Mouse (Mus musculus): Measurements from ENCODE around the gene Fsd1l. TPM values are rescaled to one million over a fixed set of nuclear protein-coding genes. Genes with fewer than 3 reads are reported as not detected.

The Fsd1l gene
- polyA plus RNA-seq (2016; fragmentation: Nextera tagmentation; extraction: Ambion mirVana) = 23.2 and 26.0 TPM in 2 replicates

DNA sequence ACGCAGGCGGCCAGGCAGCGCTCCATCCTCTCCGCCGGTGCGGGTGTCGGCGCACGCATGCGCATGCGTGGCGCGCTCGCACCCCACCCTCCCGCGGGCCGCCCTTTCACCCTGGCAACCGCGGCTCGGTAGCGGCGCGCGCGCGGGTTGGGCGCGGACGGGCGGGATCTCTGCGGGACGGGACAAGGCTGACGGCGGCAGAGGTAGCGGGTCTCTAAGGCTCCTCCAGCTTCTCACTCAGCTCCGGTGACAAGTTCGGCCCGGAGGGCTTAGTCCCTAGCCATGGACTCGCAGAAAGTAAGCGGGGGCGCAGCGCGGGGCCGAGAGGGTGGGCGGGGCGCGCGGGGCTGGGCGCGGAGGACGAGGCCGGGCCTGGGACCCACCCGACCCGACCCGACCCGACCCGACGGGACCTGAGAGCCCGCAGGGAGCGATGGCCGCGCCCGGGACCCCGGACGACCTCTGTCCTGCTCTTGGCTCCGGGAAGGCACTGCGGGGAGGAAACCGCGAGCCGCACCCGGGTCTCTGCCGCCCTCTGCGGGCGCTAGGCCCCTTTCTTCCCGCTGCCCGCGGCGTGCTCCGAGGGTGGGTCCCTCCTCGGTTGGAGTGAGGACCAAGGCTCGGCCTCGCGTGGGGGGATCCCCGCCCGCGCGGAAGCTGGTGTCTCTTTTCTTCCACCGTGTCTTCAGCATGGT is at the start of gene Fsd1l:
Gene Fsd1l (plus strand): TSS at position 156 of the 695 bp plus-strand sequence.
- Histone ChIP-seq H3K27me3 (ENCODE audit: insufficient read depth, poor library complexity, severe bottlenecking) (no peaks in the 10 kb centered on the region), H3K27ac (peak within 1 kb of the TSS; percentile 96), H3K4me3 (peak within 1 kb of the TSS; percentile 91), H3K36me3 (0 out of 2 replicates have a peak, but pooled peaks cover 4% of the 10 kb centered on the region), H3K9me3 (no peaks in the 10 kb centered on the region), H3K4me1 (replicated peaks) (peaks cover 40% of the 10 kb centered on the region)
- peak; percentile 83 for DNase-seq (ENCODE audit: low spot score)
- WGBS = under 1% methylated on average over 88 of the region's 88 CpGs

DNA sequence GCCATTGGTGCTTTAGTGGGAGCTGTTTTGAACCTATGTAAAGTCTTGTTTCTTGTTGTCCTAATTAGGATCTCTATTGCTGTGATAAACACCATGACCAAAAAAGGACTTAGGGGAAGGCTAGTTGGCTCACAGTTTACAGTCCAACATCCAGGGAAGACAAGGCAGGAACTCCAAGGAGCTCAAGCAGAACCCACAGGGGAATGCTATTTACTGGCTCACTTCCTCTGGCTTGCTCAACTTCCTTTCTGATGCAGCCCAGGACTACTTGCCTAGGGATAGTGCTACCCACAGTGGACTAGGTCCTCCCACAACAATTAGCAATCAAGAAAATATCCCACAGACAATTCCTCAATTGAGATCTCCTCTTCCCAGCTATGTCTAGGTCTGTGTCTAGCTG is 43.6 kb upstream of the Fsd1l start:
- DNase-seq (ENCODE audit: low spot score) = no peak
- Histone ChIP-seq H3K9me3 (no peaks in the 10 kb centered on the region), H3K27me3 (ENCODE audit: insufficient read depth, poor library complexity, severe bottlenecking) (no peaks in the 10 kb centered on the region), H3K36me3 (no peaks in the 10 kb centered on the region), H3K4me1 (replicated peaks) (no peaks in the 10 kb centered on the region), H3K4me3 (no peak overlapping the region), H3K27ac (no peak overlapping the region)

DNA sequence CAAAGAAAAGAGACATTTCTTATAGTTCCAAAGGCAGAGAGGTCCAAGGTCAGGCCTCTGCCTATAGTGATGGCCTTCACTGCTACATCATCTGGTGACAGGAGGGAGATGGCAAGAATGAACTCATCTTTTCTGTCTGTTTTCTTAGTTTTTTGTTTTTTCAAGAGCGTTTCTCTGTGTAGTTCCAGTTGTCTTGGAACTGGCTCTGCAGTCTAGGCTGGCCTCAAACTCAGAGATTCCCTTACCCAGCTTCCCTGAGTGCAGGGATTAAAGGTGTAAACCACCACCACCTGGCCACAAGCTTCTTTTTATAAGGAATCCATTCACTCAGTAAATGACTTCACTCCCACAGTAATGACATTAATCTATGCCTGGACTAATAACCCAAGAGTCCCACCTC is 42.3 kb upstream of the Fsd1l start:
- Histone ChIP-seq H3K9me3 (no peaks in the 10 kb centered on the region), H3K36me3 (no peaks in the 10 kb centered on the region), H3K27ac (no peak overlapping the region), H3K4me1 (replicated peaks) (no peaks in the 10 kb centered on the region), H3K27me3 (ENCODE audit: insufficient read depth, poor library complexity, severe bottlenecking) (no peaks in the 10 kb centered on the region), H3K4me3 (no peak overlapping the region)
- 77% methylated on average over 1 of the region's 1 CpGs for WGBS
- DNase-seq (ENCODE audit: low spot score) = no peak

- no peak for DNase-seq (ENCODE audit: low spot score)
- Histone ChIP-seq H3K4me1 (replicated peaks) (no peaks in the 10 kb centered on the region), H3K36me3 (no peaks in the 10 kb centered on the region), H3K9me3 (no peaks in the 10 kb centered on the region), H3K27me3 (ENCODE audit: insufficient read depth, poor library complexity, severe bottlenecking) (no peaks in the 10 kb centered on the region), H3K4me3 (no peak overlapping the region), H3K27ac (no peak overlapping the region)
- 86% methylated on average over 4 of the region's 4 CpGs for WGBS
Measured at GRCm38 (mm10) chr4:53589466-53589865, 41.8 kb upstream of the Fsd1l start.

GRCm38 (mm10) chr4:53590163-53590562 is 41.1 kb upstream of the Fsd1l start:
- Histone ChIP-seq H3K27ac (no peak overlapping the region), H3K36me3 (no peaks in the 10 kb centered on the region), H3K9me3 (no peaks in the 10 kb centered on the region), H3K27me3 (ENCODE audit: insufficient read depth, poor library complexity, severe bottlenecking) (no peaks in the 10 kb centered on the region), H3K4me3 (no peak overlapping the region), H3K4me1 (replicated peaks) (no peaks in the 10 kb centered on the region)
- no peak for DNase-seq (ENCODE audit: low spot score)
- WGBS = 84% methylated on average over 4 of the region's 4 CpGs

DNA sequence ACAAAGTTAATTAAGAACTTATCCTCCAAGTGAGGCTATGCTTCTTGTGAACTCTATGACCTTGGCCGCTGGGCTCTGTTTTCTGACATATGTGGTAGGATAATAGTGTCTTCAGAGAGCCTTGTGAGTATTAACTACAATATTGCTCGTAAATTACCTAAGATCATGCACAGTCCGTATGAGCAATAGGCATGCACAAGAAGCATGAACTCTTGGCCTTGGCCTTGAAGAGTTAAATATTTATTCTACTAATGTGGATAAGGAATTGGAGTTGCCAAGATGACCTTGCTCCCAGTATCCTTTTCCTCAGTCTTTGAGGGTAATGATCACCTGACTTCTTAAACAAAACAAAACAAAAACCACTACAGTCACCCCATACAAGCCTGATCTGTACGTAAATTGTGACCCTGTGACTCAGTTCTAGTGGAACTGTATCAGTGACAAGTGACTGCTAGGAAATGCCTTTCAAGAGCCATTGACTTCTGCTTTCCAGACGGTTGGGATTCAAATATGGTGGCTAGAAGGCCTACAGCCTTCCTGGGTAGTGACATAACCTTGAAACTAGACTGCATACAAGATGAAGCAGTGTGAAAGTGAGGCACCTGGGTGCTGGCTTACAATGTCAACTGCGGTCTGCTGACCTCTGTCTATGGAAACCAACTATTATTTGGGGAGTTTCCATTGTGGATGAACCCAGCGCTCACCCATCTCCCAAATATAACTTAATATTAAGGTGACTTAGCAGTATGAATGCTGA is 40.4 kb upstream of the Fsd1l start:
- Histone ChIP-seq H3K9me3 (no peaks in the 10 kb centered on the region), H3K4me3 (no peak overlapping the region), H3K4me1 (replicated peaks) (no peaks in the 10 kb centered on the region), H3K27me3 (ENCODE audit: insufficient read depth, poor library complexity, severe bottlenecking) (no peaks in the 10 kb centered on the region), H3K36me3 (no peaks in the 10 kb centered on the region), H3K27ac (no peak overlapping the region)
- DNase-seq (ENCODE audit: low spot score) = no peak
- WGBS = 88% methylated on average over 7 of the region's 7 CpGs

GRCm38 (mm10) chr4:53591536-53591935 is 39.7 kb upstream of the Fsd1l start:
- H3K4me1 ChIP-seq (replicated peaks) = 0 out of 2 replicates have a peak, but pooled peaks cover 3% of the 10 kb centered on the region
- DNase-seq (ENCODE audit: low spot score) = no peak
- no peaks in the 10 kb centered on the region for H3K36me3 ChIP-seq
- no peak overlapping the region for H3K27ac ChIP-seq
- WGBS = 91% methylated on average over 11 of the region's 11 CpGs
- no peaks in the 10 kb centered on the region for H3K9me3 ChIP-seq
- H3K27me3 ChIP-seq (ENCODE audit: insufficient read depth, poor library complexity, severe bottlenecking) = no peaks in the 10 kb centered on the region
- H3K4me3 ChIP-seq = no peak overlapping the region

- Histone ChIP-seq H3K9me3 (no peaks in the 10 kb centered on the region), H3K4me3 (no peak overlapping the region), H3K27me3 (ENCODE audit: insufficient read depth, poor library complexity, severe bottlenecking) (no peaks in the 10 kb centered on the region), H3K36me3 (no peaks in the 10 kb centered on the region), H3K27ac (no peak overlapping the region), H3K4me1 (replicated peaks) (0 out of 2 replicates have a peak, but pooled peaks cover 3% of the 10 kb centered on the region)
- DNase-seq (ENCODE audit: low spot score) = no peak
- 88% methylated on average over 8 of the region's 8 CpGs for WGBS
Measured at GRCm38 (mm10) chr4:53591941-53592340, 39.3 kb upstream of the Fsd1l start.

GRCm38 (mm10) chr4:53592386-53592785 is 38.9 kb upstream of the Fsd1l start:
- DNase-seq (ENCODE audit: low spot score) = no peak
- Histone ChIP-seq H3K27ac (no peak overlapping the region), H3K36me3 (no peaks in the 10 kb centered on the region), H3K4me3 (no peak overlapping the region), H3K4me1 (replicated peaks) (0 out of 2 replicates have a peak, but pooled peaks cover 3% of the 10 kb centered on the region), H3K9me3 (no peaks in the 10 kb centered on the region), H3K27me3 (ENCODE audit: insufficient read depth, poor library complexity, severe bottlenecking) (no peaks in the 10 kb centered on the region)
- WGBS = 75% methylated on average over 9 of the region's 9 CpGs

GRCm38 (mm10) chr4:53594204-53594603 is 37.1 kb upstream of the Fsd1l start:
- WGBS = 39% methylated on average over 4 of the region's 4 CpGs
- Histone ChIP-seq H3K27ac (no peak overlapping the region), H3K9me3 (no peaks in the 10 kb centered on the region), H3K27me3 (ENCODE audit: insufficient read depth, poor library complexity, severe bottlenecking) (no peaks in the 10 kb centered on the region), H3K36me3 (no peaks in the 10 kb centered on the region), H3K4me3 (no peak overlapping the region), H3K4me1 (replicated peaks) (0 out of 2 replicates have a peak, but pooled peaks cover 3% of the 10 kb centered on the region)
- peak; percentile 40 for DNase-seq (ENCODE audit: low spot score)

- Histone ChIP-seq H3K4me1 (replicated peaks) (0 out of 2 replicates have a peak, but pooled peaks cover 3% of the 10 kb centered on the region), H3K27me3 (ENCODE audit: insufficient read depth, poor library complexity, severe bottlenecking) (no peaks in the 10 kb centered on the region), H3K36me3 (no peaks in the 10 kb centered on the region), H3K4me3 (no peak overlapping the region), H3K9me3 (no peaks in the 10 kb centered on the region), H3K27ac (no peak overlapping the region)
- 87% methylated on average over 12 of the region's 12 CpGs for WGBS
- no peak for DNase-seq (ENCODE audit: low spot score)
Measured at GRCm38 (mm10) chr4:53595246-53596062, 35.8 kb upstream of the Fsd1l start.

- WGBS = 68% methylated on average over 15 of the region's 15 CpGs
- DNase-seq (ENCODE audit: low spot score) = no peak
- no peaks in the 10 kb centered on the region for H3K27me3 ChIP-seq (ENCODE audit: insufficient read depth, poor library complexity, severe bottlenecking)
- H3K4me3 ChIP-seq = no peak overlapping the region
- H3K4me1 ChIP-seq (replicated peaks) = 0 out of 2 replicates have a peak, but pooled peaks cover 3% of the 10 kb centered on the region
- H3K27ac ChIP-seq = no peak overlapping the region
- no peaks in the 10 kb centered on the region for H3K9me3 ChIP-seq
- H3K36me3 ChIP-seq = no peaks in the 10 kb centered on the region
Measured at GRCm38 (mm10) chr4:53596063-53596895, 35.0 kb upstream of the Fsd1l start.
